Mouse (Mus musculus): ENCODE measurements around the gene Sub1. TPM values are rescaled to one million over a fixed set of nuclear protein-coding genes. Genes with fewer than 3 reads are reported as not detected.
A peak's percentile ranks its signal among the peaks of the same experiment; 100 is the strongest.

Gene Sub1
- total and polyA plus RNA-seq, 3 experiments: 553 to 2,677 (median 1,927) TPM

GRCm38 (mm10) chr15:11975836-11976235 is 20.9 kb downstream of the Sub1 start:
- TF ChIP-seq ETS1 (conservative IDR thresholded peaks at IDR 0.05; ENCODE audit: low read depth, low read length) (no peak), RCOR1 (conservative IDR thresholded peaks at IDR 0.05; ENCODE audit: low read depth, low read length) (no peak), POLR2AphosphoS2 (IDR thresholded peaks at IDR 0.05; ENCODE audit: low read depth, low read length) (no peak), JUND (conservative IDR thresholded peaks at IDR 0.05; ENCODE audit: low read depth, low read length) (no peak), ZC3H11A (IDR thresholded peaks at IDR 0.05; ENCODE audit: low read depth, low read length) (no peak), UBTF (IDR thresholded peaks at IDR 0.05; ENCODE audit: low read depth, low read length) (no peak), CHD1 (IDR thresholded peaks at IDR 0.05; ENCODE audit: low read depth, low read length) (no peak), CHD2 (IDR thresholded peaks at IDR 0.05; ENCODE audit: low read length) (no peak)
- no peak for DNase-seq (ENCODE audit: extremely low read depth)
- Histone ChIP-seq H3K9ac (ENCODE audit: insufficient read depth, low read depth) (no peak overlapping the region), H3K79me2 (replicated peaks; ENCODE audit: control insufficient read depth, extremely low read depth, insufficient read depth, poor library complexity, severe bottlenecking) (no peaks in the 10 kb centered on the region), H3K27me3 (replicated peaks) (no peaks in the 10 kb centered on the region), H3K4me1 (ENCODE audit: control insufficient read depth in 1 of 2, insufficient read depth in 2 of 2) (peaks cover 0 to 18% of the 10 kb centered on the region in 2 experiments; a peak in 2 of 4 replicates), H3K4me3 (replicated peaks in 1 of 3; ENCODE audit: low read depth in 2 of 3, low read length in 2 of 3, poor library complexity in 1 of 3) (no peak overlapping the region), H3K36me3 (replicated peaks in 1 of 2; ENCODE audit: control insufficient read depth in 1 of 2, insufficient read depth in 1 of 2, low read length in 1 of 2) (peaks cover 30 to 71% of the 10 kb centered on the region in 2 experiments), H3K27ac (ENCODE audit: insufficient read depth, low read depth) (no peak overlapping the region), H3K9me3 (replicated peaks; ENCODE audit: low read length) (peaks cover 2% of the 10 kb centered on the region), H3K4me2 (ENCODE audit: insufficient read depth, low read depth, poor library complexity, severe bottlenecking) (no peak overlapping the region)
- dilution Hi-C loops (cut with MboI; ENCODE audit: extremely low pct_ligation_motif_present, extremely low pct_unique_long_range_greater_than_20kb, low sequenced_read_pairs): no loop called here
- in situ Hi-C loops (cut with MboI; ENCODE audit: low pct_ligation_motif_present, low pct_unique_long_range_greater_than_20kb, low sequenced_read_pairs): loop anchor here (5.0 to 10.0 kb wide), 2 partner anchors 106 to 289 kb away; no protein-coding TSS in a partner anchor

- DNase-seq (ENCODE audit: extremely low read depth): peak; percentile 88
- Histone ChIP-seq H3K79me2 (replicated peaks; ENCODE audit: control insufficient read depth, extremely low read depth, insufficient read depth, poor library complexity, severe bottlenecking) (no peaks in the 10 kb centered on the region), H3K4me2 (ENCODE audit: insufficient read depth, low read depth, poor library complexity, severe bottlenecking) (no peak overlapping the region), H3K4me3 (replicated peaks in 1 of 3; ENCODE audit: low read depth in 2 of 3, low read length in 2 of 3, poor library complexity in 1 of 3) (no peak overlapping the region), H3K9ac (ENCODE audit: insufficient read depth, low read depth) (no peak overlapping the region), H3K27ac (ENCODE audit: insufficient read depth, low read depth) (no peak overlapping the region), H3K36me3 (replicated peaks in 1 of 2; ENCODE audit: control insufficient read depth in 1 of 2, insufficient read depth in 1 of 2, low read length in 1 of 2) (peaks cover 3 to 32% of the 10 kb centered on the region in 2 experiments), H3K9me3 (replicated peaks; ENCODE audit: low read length) (peaks cover 7% of the 10 kb centered on the region), H3K27me3 (replicated peaks) (no peaks in the 10 kb centered on the region), H3K4me1 (ENCODE audit: control insufficient read depth in 1 of 2, insufficient read depth in 2 of 2) (peaks cover 0 to 13% of the 10 kb centered on the region in 2 experiments; a peak in 2 of 4 replicates)
- in situ Hi-C loops (cut with MboI; ENCODE audit: low pct_ligation_motif_present, low pct_unique_long_range_greater_than_20kb, low sequenced_read_pairs): loop anchor here (5.0 to 25.0 kb wide), 3 partner anchors 70 to 960 kb away; partner anchors contain the start of gene Slc45a2
- TF ChIP-seq JUN (IDR thresholded peaks at IDR 0.05; ENCODE audit: insufficient read depth, low read depth, low read length): no peak
- peak; percentile 89 for TF ChIP-seq ZNF384 (IDR thresholded peaks at IDR 0.05; ENCODE audit: low read depth, low read length)
- TF ChIP-seq UBTF (IDR thresholded peaks at IDR 0.05; ENCODE audit: low read depth, low read length): no peak
- TF ChIP-seq TCF12 (IDR thresholded peaks at IDR 0.05; ENCODE audit: low read depth, low read length): no peak
- TF ChIP-seq MYC (IDR thresholded peaks at IDR 0.05; ENCODE audit: low read depth, low read length): peak; percentile 56; the same call in 1 of the 2 replicates
- peak; percentile 34; the same call in 1 of the 2 replicates for TF ChIP-seq SIN3A (IDR thresholded peaks at IDR 0.05; ENCODE audit: low read length)
- TF ChIP-seq IRF4 (IDR thresholded peaks at IDR 0.05; ENCODE audit: low read depth, low read length): no peak
- TF ChIP-seq CTCF (conservative IDR thresholded peaks at IDR 0.05 in 1 of 2, IDR thresholded peaks at IDR 0.05 in 1 of 2; ENCODE audit: low read depth in 2 of 2, low read length in 2 of 2): peak; percentile 96 to 98
- TF ChIP-seq POLR2A (IDR thresholded peaks at IDR 0.05; ENCODE audit: low read depth, low read length): no peak
- no peak for TF ChIP-seq POLR2AphosphoS2 (IDR thresholded peaks at IDR 0.05; ENCODE audit: low read depth, low read length)
- peak; percentile 98 for TF ChIP-seq ZC3H11A (IDR thresholded peaks at IDR 0.05; ENCODE audit: low read depth, low read length)
- peak; percentile 100 for TF ChIP-seq SMC3 (IDR thresholded peaks at IDR 0.05; ENCODE audit: low read depth, low read length)
- no peak for TF ChIP-seq E2F4 (IDR thresholded peaks at IDR 0.05; ENCODE audit: insufficient replicate concordance, low read depth, low read length)
- no peak for TF ChIP-seq ZMIZ1 (IDR thresholded peaks at IDR 0.05; ENCODE audit: low read depth, low read length)
- TF ChIP-seq BHLHE40 (IDR thresholded peaks at IDR 0.05; ENCODE audit: low read depth, low read length): 0 out of 2 replicates have a peak, but pooled peaks have one; percentile 39
- TF ChIP-seq MXI1 (IDR thresholded peaks at IDR 0.05; ENCODE audit: low read depth, low read length): no peak
- TF ChIP-seq MAX (IDR thresholded peaks at IDR 0.05; ENCODE audit: low read length): no peak
- dilution Hi-C loops (cut with MboI; ENCODE audit: extremely low pct_ligation_motif_present, extremely low pct_unique_long_range_greater_than_20kb, low sequenced_read_pairs): no loop called here
Measured at GRCm38 (mm10) chr15:11971854-11972420, 24.8 kb downstream of the Sub1 start.
